Mouse (Mus musculus) activated CD4-positive, CD25-positive, alpha-beta regulatory T cell, adult 4 months (primary cell): Measurements from ENCODE around the gene Cd200r2. TPM values are rescaled to one million over a fixed set of nuclear protein-coding genes. Genes with fewer than 3 reads are reported as not detected.
"Not testable (repeated sequence)": the region's sequence is repeated elsewhere in the genome, so short reads cannot be mapped to it uniquely, and the experiment has no call there.

Source experiments
- ATAC-seq: one replicate; pipeline ENCODE4 v1.8.0; 2017
- polyA plus RNA-seq, 2 experiments: library from polyadenylated mRNA; unstranded; fragments of 100-300 nt; shearing (Covaris generic); gene quantifications; one replicate each; pipeline ENCODE4 v1.2.1; 2017

Cd200r2 gene
- polyA plus RNA-seq, result not detected

DNA sequence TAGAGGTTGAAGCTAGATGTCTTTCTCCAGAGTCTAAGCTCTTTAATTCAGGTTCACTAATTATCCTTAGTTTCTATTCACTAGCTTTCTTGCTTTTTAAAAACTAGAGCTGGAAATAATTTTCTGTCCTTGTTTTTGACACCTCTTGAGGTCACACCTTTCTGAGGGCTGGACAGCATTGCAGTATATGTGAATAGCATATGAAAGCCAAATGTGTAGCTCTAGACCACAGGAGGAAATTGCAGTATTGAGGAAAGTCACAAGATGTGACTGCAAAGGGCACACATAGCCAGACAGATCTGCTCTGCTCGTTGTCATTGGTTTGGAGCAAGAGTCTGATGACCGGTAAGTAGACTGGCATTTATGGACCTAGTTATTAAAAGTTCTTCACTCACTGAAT is at the start of gene Cd200r2:
Gene Cd200r2, plus strand, starts transcription at position 301 of the 400 bp plus-strand sequence.
- no peak for ATAC-seq

DNA sequence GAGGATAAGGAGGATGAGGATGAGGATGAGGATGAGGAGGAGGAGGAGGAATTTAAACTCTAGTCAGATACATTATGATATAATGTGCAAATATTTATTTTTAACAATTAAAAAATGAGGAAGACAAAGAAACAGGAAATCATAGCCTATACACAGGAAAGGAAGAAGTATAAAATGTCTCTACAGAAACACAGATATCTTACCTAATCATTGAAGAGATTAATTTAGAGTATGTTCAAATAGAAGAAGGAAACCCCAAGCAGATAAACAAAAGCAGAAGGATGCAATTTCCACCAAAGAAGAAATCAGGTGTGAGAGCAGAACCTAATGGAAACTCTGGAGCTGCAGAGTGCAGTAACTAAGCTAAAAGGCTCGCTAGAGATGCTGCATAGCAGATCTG is 48.9 kb upstream of the Cd200r2 start:
- ATAC-seq, result no peak

DNA sequence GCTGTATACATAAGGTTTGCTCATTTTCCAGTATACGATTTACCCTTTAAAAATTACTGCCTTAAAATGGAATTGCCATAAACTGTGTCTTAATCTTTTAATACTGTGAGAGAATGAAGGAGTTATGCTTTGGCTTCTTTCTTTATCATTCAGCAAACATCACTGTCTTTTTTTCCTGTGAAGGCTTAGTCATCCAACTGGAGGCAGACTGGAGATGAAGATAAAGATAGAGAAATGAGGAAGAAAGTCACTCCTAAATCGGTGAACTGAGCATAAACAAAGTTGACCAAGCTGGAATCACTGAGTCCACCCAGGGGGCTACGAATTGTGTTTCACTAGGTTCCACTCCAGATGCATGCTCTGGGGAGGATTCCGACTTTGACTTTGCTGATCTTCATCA is 46.4 kb upstream of the Cd200r2 start:
- ATAC-seq, result no peak

DNA sequence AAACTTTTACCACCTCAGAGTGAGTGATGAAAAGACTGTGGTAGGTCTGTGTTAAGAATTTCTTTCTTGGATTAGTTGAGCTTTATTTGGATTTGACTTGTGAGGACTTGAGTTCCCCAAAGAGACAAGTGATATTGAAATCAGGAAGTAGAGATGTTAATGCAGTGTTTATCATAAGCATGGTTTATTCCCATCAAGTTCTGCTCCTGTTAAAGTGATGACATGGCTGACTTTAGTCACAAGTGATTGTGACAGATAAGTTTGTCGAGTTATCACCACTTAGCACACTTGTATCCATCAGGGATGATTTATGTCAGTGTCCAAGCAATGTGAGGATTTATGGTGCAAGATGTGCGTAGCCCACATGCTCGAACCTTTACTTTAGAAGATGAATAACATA is 34.6 kb upstream of the Cd200r2 start:
- ATAC-seq, result no peak

DNA sequence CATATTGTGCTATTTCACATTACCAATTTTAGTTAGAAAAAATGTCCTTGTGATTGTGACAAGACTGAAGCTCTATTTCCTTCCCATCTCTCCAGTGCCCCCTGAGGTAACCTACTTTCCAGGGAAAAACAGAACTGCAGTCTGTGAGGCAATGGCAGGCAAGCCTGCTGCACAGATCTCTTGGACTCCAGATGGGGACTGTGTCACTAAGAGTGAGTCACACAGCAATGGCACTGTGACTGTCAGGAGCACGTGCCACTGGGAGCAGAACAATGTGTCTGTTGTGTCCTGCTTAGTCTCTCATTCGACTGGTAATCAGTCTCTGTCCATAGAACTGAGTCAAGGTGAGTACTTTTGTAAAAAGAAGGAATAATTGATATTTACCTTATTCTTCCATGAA is 33.7 kb upstream of the Cd200r2 start:
- not testable (repeated sequence) for ATAC-seq

DNA sequence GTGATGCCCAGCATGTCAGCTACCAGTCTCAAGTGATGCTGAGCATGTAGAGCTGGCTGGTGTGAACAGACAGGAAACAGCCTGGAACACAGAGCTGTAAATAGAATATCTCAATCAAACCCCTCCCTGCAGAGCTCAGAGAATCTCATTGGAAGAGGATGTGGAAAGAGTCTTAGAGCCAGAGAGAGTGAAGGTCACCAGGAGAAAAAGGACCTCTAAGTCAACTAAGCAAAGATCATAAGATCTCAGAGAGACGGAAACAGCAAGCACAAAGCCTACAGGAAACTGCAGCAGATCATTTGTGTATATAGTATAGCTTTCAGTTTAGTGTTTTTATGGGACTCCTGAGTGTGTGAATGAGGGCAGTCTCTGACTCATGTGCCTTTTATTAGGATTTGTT is 8.3 kb downstream of the Cd200r2 start:
- peak; percentile 54 for ATAC-seq

DNA sequence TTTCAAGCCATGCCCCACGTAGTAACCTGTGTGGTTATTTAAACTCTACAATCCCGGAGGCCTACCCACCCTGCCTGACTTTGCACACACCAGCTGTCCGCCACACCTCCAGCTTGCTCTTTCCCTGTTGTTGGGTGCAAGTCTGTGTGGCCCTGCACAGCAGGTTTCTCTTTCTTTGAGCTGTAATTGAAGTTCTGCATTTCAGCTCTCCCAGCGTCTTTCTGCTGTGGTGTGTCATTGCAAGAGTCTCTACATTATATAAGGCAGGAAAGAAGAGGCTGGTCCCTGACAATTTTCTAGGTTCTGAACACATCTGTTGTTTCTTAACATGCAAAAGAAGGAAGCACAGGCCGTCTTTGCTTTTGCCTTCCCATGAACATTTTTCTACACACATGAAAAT is 9.7 kb downstream of the Cd200r2 start:
- ATAC-seq, result no peak

DNA sequence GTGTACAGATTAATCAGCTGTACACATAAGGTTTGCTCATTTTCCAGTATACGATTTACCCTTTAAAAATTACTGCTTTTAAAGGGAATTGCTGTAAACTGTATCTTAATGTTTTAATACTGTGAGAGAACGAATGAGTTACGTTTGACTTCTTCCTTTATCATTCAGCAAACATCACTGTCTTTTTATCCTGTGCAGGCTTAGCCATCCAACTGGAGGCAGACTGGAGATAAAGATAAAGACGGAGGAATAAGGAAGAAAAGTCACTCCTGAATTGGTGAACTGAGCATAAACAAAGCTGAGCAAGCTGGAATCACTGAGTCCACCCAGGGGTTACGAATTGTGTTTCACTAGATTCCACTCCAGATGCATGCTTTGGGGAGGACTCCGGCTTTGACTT is 10.7 kb downstream of the Cd200r2 start:
- ATAC-seq, result no peak

DNA sequence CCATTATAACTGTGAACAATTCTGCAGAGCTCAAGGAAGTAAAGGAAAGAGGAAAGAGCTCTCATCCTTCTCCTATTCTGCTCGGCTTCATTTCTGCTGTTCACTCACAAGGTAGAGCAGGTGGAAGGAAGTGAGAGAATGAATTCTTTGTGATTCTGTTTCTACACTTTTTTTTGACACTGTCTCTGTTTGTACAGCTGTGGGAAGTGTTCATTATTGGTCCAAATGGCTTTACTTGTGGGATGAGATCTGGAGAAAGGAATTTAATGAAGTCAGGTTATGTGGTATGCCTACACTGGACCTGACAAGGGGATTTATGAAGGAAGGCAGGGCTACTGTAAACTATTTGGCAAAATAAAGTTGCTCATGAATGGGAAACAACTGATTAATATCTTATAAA is 23.9 kb downstream of the Cd200r2 start:
- no peak for ATAC-seq

DNA sequence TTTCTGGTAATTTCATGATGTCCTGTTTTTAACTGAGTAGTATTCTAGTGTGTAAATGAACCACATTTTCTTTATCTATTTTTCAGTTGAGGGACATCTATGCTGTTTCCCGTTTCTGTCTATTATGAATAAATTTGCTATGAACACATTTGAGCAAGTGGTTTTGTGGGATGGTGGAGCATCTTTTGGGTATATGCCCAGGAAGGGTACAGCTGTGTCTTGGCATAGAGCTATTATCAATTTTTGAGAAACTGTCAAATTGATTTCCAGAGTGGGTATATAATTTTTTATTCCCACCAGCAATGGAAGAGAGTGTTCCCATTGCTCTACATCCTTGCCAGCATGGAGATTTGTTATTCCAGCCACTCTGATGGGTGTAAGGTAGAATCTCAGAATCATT is 65.1 kb downstream of the Cd200r2 start:
- no peak for ATAC-seq

DNA sequence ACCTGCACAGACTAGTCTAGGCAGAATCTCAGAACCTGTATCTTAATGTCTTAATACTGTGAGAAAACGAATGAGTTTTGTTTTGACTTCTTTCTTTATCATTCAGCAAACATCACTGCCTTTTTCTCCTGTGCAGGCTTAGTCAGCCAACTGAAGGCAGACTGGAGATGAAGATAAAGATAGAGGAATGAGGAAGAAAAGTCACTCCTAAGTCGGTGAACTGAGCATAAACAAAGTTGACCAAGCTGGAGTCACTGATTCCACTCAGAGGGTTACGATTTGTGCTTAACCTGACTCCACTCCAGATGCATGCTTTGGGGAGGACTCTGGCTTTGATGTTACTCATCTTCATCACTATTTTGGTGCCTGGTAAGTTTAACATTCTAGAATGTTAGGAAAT is 76.6 kb downstream of the Cd200r2 start, which contains the start of gene Cd200r3:
Gene Cd200r3, plus strand, starts transcription at position 211 of the 400 bp plus-strand sequence.
- no peak for ATAC-seq

DNA sequence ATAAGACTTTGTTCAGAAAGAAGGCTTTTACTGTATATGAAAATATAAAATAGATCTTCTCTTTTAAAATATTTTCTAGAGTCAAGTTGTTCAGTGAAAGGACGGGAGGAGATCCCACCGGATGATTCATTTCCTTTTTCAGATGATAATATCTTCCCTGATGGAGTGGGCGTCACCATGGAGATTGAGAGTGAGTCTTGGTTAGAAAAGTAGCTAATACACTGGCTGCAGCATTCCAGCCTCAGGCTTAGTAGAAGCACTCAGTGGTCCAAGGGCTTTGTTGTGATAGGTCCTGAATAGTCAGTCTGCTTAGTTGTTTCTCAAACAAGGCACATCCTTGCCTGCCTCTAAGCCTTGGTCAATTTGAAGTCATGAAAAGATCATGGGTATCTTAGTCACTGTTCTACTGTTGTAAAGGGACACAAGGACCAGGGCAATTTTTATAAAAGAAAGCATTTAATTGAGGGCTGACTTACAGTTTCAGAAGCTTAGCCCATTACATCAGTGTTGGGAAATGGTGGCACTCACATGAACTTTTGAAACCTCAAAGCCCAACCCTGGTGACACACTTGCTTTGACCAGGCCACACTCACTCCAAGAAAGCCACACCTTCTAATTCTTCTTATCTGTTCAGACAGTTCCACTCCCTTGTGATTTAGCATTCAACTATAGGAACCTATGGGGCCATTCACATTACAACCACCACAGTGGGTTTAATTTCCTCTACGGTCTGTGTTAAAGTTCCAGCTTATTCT is 84.6 kb downstream of the Cd200r2 start:
- no peak for ATAC-seq

DNA sequence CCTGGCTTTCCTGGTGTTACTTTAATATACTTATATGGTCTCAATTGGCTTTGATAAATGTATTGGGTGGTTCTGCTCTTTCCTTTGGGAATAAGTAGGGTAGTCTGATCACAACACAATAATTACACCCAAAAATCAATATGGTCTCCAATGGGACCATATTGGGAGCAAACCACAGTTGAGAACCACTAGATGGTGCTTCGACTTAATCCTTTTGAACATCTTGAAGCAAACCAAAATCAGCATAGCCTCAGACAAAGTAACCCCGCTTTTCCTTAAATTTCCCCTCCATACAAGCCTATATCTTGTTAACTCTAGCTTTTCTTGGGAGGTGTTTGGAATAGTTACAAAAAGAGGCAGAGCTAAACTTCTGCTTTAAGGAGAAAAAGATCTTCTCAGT is 95.4 kb downstream of the Cd200r2 start:
- no peak for ATAC-seq

DNA sequence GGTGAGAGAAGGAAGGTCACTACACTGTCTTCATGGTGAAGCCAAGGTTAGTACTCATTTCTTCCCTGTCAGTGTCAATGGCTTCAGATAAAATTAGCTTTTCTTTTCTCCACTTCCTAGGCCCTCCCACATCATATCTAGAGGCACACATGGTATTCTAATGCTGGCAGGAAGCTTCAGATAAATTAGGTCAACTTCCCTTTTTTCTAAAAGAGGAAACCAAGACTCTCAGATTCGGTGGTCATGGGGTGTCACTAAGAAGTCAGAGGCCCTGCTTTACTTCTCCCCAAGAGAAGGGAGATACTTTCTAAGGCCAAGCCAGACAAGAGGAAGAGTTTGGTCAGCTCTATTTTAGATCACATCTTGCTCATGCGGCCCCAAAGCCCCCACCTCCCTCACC is 95.9 kb downstream of the Cd200r2 start:
- peak; percentile 51 for ATAC-seq

DNA sequence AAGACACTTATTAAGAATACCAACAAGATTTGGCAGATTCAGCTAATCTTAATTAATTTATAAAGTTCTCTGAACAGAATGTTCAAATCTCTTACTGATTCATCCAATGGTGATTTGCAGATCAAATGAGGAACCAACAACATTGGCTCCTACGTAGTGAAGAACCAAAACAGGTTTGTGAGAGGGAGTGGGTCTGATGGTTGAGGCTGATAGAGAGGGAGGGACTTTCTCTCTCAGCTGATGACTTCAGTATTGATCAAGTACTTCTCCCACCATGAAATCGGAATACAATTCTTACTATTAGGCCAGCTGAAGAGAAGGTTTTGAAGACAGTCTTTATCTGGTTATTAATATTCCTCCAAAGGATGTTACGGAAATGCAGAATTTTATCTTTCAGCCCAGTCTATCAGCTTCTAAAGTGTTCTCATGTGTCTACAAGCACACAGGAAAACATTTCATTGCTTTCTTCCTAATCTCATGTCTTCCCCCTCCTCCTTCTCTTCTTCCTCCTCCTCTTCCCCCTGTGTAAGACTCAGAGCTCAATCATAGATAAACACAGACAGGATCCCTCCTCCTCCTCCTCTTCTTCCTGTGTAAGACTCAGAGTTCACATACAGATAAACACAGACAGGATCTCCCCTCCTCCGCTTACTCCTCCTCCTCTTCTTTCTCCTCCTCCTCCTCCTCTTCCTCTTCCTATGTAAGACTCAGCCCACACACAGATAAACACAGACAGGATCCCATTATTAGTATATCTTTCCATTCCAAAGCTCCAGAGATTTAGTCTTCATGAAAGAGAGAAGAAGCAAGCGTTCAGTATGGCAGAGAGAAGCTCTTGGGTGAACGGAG is 97.9 kb downstream of the Cd200r2 start:
- peak; percentile 57 for ATAC-seq

DNA sequence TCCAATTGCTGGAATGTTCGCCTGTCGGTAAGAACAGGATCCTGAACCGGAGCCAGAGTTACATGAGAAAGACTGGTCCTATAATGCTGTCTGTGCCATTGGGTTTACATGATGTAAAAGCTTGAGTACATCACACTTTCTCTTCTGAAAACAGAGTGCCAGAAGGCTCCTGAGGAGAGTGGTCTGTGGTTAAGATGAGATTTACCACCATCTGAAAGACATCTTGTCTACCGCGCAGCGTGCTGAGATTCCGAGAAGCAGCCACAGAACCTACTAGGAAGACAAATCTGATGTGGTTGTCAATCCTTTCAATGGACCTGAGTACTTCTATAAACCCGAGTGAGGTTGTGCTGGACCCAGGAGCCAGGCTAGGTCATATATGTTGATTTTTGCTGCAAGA is 98.5 kb downstream of the Cd200r2 start:
- peak; percentile 53 for ATAC-seq

Other genes starting within 250 kb of the Cd200r2 start
- 1 to 10 TPM; 5.7 to 5.8 TPM for gene Nepro, start 142.8 kb upstream of the Cd200r2 start, polyA plus RNA-seq
- gene Gtpbp8, start 120.7 kb upstream of the Cd200r2 start, polyA plus RNA-seq, result 10 to 100 TPM; 34.5 to 43.4 TPM
- 10 to 100 TPM; 39.1 to 40.4 TPM for gene Cd200r1, start 101.4 kb upstream of the Cd200r2 start, polyA plus RNA-seq
- gene Cd200r4, start 55.4 kb upstream of the Cd200r2 start, polyA plus RNA-seq, result 1 to 10 TPM; 4.5 to 5.4 TPM
- gene Cd200r3, start 76.6 kb downstream of the Cd200r2 start, polyA plus RNA-seq, result 1 to 10 TPM in 1 of 2 experiments, under 1 TPM in 1; 0.57 to 1.1 TPM
- under 1 TPM; 0.45 to 0.73 TPM for gene Ccdc80, start 226.3 kb downstream of the Cd200r2 start, polyA plus RNA-seq